Mouse (Mus musculus): ENCODE results near the gene Atp8b5.

The Atp8b5 gene

DNA sequence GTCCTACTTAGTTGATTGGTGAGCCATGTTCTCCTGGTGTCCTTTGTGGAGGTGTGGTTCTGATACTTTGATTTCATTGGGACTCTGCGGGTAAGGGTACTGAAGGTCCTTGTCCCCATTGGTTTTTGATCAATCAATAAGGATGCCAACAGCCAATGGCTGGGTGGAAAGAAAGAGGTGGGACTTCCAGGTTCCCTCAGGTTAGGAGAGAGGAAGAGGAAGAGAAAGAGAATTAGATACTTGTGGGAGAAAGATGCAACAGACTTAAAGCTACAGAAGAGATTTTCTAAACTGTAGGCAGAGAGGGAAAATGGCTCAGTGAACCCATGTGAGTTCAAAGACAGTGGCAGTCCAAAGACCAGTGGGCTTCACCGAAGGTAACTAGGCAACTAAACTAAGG lies 60.2 kb downstream of the Atp8b5 start:
- DNase-seq = no peak

DNA sequence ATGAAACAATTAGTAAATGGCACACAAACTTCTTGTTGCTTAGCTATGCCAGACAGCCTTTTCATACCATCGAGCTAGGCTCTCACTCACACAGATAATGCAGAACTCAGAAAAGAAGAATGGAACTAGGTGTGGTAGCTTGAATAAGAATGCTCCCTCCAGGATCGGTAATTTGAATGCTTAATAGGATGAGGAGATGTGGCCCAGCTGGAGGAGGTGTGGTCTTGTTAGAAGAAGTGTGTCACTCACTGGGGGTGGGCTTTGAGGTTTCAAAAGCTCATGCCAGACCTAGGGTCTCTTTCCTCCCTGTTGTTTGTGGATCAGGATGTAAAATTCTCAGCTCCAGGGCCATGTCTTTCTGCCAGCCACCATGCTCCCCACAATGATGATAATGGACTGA lies 67.8 kb downstream of the Atp8b5 start:
- no peak for DNase-seq

- no peak for DNase-seq
Measured at GRCm38 (mm10) chr4:43336176-43336575, 69.2 kb downstream of the Atp8b5 start.

DNA sequence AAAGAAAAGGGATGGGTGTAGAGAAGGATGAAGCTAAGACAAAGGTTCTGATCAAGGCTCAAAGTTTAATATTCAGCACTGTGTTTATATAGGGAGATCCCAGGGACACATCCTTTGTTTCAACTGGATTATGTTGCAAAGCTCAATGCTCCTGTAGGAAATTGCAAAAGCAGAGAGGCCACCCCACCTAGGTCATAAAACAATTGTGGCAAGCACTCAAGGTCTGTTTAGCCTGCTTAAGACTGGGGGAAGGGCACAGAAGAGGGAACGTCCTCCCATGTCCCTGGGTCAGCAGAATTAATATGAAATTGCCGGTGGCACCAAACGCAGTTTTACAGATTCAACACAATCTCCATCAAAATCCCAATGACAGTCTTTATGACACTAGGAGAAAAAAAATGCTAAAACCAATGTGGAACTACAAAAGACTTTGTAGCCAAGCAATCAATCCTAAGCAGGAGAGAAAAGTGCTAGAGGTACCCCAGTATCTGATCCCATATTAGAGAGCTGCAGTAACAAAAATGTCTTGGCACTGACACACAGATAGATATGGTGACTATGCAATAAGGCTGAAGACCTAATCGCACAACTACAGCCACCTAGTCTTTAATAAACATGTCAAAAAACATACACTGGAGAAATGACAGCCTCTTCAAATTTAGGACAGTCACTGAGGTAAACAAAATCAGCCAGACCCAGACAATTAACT lies 73.3 kb downstream of the Atp8b5 start:
- DNase-seq = no peak

DNA sequence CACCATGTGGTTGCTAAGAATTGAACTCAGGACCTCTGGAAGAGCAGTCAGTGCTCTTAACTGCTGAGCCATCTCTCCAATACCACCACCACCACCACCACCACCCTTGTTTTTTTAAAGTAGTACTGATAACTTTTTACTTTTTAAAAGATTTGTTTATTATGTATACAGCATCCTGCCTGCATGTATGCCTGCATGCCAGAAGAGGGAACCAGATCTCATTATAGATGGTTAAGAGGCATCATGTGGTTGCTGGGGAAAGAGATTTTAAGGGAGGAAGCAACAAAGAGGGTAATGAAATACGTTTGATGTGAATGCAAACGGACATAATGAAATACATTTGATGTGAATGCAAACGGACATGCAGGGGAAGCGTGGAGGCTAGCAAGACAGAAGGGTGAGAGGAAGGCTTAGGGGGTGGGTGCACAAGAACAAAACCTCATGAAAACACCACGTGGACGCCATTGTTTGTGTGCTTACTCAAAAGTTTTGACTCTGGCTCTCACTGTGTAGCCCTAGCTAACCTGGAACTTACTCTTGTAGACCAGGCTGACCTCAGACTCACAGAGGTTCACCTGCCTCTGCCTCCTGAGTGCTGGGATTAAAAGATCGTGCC lies 74.4 kb downstream of the Atp8b5 start:
- DNase-seq = no peak

DNA sequence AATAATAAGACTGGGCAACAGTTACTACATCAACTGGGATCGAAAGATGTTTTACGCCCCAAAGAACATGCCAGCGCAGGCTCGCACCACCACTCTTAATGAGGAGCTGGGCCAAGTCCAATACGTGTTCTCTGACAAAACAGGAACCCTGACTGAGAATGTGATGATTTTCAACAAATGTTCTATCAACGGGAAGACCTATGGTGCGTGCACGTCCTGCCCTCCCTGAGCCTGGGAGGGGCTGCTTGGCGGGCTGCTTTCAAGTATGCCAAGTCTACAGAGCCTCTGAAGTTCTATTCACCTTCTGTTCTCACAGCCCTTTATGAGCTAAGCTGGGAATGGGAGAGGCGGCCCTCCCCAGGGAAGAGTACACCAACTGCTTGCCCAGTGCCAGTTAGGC lies 75.5 kb downstream of the Atp8b5 start:
- DNase-seq = no peak

DNA sequence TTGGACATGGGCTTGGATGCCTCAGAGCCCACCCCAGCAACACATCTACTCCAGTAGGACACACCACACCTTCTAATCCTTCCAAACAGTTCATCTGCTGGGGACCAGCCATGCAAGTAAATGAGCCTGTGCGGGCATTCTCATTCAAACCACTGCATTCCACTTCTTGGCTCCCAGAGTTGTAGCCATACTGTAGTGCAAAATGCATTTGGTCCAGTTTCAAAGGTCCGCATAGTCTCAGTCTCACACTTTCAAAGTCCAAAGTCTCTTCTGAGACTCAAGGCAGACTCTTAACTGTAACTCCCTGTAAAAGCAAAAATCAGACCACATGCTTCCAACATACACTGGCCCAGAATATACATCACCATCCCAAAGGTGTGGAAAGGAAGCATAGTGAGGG lies 78.0 kb downstream of the Atp8b5 start:
- DNase-seq = no peak

DNA sequence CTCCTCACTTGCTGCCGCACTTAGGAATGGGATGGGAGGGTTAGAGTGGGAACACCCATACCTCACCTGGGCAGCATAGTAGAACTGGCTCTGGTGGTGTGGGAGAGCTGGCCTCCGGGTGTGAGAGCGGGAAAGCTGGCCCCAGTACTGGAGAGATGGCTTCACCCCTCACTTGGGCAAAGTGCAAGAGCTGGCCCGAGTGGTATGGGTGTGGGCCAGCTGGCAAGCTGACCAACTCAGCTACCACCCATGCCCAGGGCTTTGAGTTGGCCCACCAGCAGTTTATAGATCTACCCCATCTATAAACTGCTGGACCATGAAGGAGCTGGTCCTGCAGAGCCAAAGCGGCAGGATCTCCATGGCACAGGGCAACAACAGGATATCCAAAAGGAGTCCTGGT lies 82.2 kb downstream of the Atp8b5 start:
- DNase-seq = no peak

GRCm38 (mm10) chr4:43350038-43350560 lies 83.1 kb downstream of the Atp8b5 start:
- no peak for DNase-seq

DNA sequence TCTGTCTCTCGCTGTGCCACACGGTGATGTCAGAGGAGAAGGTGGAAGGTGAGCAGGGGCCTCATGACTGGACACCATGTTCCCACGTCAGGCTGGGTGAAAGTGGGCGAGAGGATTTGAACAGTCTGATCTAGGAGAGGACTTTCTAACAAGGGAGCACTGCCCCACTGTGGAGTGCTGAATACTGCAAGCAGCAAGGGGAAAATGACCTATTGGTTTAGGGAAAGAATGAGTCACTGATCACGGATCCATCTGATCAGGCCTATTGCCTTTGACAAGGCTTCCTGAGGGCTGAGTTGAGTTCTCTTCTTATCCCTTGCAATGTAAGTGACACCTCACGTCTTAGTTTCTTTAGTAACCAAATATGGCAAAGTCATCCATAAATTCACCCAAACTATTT lies 86.7 kb downstream of the Atp8b5 start:
- no peak for DNase-seq

DNA sequence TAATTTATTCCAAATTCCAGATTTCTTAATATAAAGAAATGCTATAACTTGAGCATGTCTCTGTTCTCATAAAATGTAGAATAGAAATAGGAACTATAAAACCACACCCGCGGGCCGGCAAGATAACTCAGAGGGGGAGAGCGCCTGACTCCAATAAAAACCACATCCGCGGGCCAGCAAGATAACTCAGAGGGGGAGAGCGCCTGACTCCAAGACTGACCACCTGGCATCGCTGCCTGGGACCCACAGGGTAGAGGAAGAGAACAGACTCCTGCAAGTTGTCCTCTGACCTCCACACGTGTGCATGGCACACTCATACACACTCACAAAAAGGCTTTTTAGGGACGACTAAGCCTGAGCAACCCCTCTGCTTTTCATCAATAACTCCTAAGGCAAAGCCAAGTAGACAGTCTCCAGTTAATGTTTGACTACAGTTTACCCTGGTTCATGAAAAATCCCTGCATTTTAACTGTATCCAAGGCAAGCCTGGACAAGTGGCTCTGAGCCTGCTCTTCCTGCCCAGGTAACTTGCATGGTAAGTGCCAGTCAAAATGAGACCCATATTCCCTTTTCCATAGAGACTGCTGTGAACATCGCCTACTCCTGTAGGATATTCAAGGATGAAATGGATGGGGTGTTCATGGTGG lies 98.1 kb downstream of the Atp8b5 start:
- no peak for DNase-seq

GRCm38 (mm10) chr4:43367295-43367694 lies 100.3 kb downstream of the Atp8b5 start:
- DNase-seq = no peak

GRCm38 (mm10) chr4:43367787-43368186 lies 100.8 kb downstream of the Atp8b5 start:
- DNase-seq = no peak

DNA sequence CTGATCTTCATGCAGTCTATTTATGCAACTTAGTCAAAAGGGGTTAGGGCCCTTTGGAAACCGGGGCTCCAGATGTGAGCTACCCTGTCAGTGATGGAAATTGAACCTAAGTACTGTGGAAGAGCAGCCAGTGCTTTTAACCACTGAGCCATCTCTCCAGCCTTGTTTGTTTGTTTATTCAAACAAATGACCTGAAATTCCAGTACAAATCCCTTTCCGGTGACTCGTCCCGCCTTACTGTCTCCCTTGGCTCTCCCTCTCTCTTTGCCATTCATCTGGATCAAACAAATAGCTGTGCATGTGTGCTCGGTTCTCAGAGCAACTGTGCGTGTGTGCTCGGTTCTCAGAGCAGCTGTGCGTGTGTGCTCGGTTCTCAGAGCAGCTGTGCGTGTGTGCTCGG lies 104.4 kb downstream of the Atp8b5 start:
- no peak for DNase-seq

DNA sequence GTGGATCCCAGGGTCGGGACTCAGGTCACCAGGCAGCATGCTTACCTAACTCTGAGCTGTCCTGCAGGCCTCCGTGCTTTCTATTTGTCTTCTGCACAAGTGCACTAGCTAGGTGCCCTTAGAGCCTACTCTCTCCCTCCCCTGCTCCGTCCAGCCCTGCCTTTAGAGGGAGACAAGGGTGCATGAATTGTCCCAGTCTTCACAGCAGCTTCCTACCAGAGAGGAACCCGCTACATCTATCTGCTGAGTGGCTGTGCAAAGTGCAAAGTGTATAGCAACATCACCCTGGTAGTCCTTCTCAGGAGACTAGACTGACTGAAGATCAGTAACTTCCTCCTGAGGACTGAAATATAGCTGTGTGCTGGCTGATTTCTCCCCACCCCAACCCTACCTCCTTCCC lies 105.2 kb downstream of the Atp8b5 start:
- no peak for DNase-seq

DNA sequence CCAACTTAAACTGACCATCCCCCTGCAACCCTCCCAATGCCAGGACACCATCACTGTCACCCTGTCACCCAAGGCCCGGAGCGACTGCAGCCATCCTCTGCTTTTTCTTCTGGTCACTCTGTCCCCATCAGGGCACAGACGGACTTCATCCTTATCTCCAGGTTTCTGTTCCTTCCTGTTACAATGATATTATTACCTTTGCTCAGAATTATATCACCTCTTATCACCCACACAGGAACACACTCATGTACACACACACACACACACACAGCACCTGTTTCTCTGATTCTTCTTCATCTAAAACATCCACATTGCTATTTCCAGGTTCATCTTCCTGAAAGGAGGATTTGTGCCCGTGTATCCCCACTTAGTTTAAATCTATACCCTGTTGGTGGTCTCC lies 107.3 kb downstream of the Atp8b5 start:
- no peak for DNase-seq

DNA sequence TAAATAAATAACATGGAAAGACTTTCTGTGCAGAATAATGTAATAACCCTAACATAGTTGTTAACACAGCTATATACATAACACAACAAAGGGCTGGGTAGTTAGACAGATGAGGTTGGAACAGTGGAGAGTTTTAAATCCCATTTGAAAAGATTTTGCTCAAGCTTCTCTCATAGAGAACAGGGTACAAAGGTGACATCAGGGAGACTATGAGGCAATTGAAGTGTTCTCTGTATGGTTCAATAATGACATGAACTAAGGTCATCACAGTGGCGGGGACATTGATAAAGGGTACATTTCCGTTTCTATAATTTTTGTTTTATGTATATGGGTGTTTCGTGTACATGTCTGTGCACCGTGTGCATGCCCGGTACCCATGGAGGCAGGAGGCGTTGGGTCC lies 112.6 kb downstream of the Atp8b5 start:
- DNase-seq = no peak

DNA sequence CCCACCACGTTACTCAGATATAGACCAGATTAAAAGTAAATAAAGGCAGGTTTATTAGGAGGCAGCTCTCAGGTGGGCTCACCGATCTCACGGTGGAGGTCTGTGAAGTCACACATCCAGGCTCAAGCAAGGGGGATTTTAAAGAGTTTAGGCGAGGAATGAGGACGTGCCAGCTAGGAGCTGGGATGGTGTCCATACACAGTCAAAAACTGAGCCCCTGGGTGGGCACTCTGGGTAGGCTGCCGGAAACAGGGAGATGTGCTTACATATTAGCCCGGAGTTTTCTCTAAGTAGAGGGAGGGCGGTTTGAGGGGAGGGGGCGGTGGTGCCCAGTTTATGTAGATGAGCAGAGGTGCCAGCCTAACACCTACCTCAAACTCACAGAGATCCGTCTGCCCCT lies 114.0 kb downstream of the Atp8b5 start:
- no peak for DNase-seq

- peak; percentile 92 for DNase-seq
Measured at GRCm38 (mm10) chr4:43381408-43382154, 114.6 kb downstream of the Atp8b5 start, which contains the start of gene Rusc2. TSS of gene Rusc2 (plus strand) at chr4:43381979.

- DNase-seq = no peak
Measured at GRCm38 (mm10) chr4:43382155-43383020, 115.4 kb downstream of the Atp8b5 start.

- peak; percentile 26 for DNase-seq
Measured at GRCm38 (mm10) chr4:43383246-43384082, 116.5 kb downstream of the Atp8b5 start.
